28 mouse cellular contexts compared by ENCODE assay signal in genomic region chr4:141651944-141652343, GRCm38 (mm10). TPM values are rescaled to one million over a fixed set of nuclear protein-coding genes. Genes with fewer than 3 reads are reported as not detected.
DNase-seq lines count a peak whose midpoint lies in the region; ATAC-seq and TF ChIP-seq lines count a peak whose summit lies in the region.
"Had no signal": no experiment of that assay in that cellular context is flagged by ENCODE, and none has a peak within 500 bp of the region (broad histone marks: within the 10 kb centered on the region; RNA-seq: fewer than 3 reads in every experiment).

No protein-coding gene starts in this region.

- ATAC-seq in hindbrain, embryonic 13.5 days (ENCODE audit: low FRiP score) = no peak
- ATAC-seq in hindbrain, embryonic 12.5 days (ENCODE audit: low FRiP score) = no peak
- ATAC-seq: activated CD4-positive, CD25-positive, alpha-beta regulatory T cell, adult 4 months; forebrain, embryonic 15.5 days; hindbrain, postnatal 0 days had no signal

- 83% methylated on average over 10 of the region's 10 CpGs for WGBS in hindbrain, embryonic 13.5 days
- 84% methylated on average over 10 of the region's 10 CpGs for WGBS in hindbrain, embryonic 12.5 days

- H3K27me3 ChIP-seq in hindbrain, embryonic 13.5 days = no peaks in the 10 kb centered on the region
- H3K27me3 ChIP-seq in hindbrain, embryonic 12.5 days = no peaks in the 10 kb centered on the region
- H3K27me3 ChIP-seq in E14TG2a.4 (ENCODE audit: insufficient read depth, low read length) = no peaks in the 10 kb centered on the region
- H3K27me3 ChIP-seq: CH12.LX; forebrain, embryonic 15.5 days; limb, embryonic 15.5 days had no signal

- DNase-seq in layer of hippocampus, adult 2 months (ENCODE audit: low spot score in 2 of 2) = no peak
- no peak for DNase-seq in layer of hippocampus, postnatal 25 days (ENCODE audit: extremely low spot score in 1 of 2, low spot score in 1 of 2)
- no peak for DNase-seq in layer of hippocampus, adult 18-20 months (ENCODE audit: low spot score in 2 of 2)
- DNase-seq: adrenal gland, adult 8-10 months; B cell, adult 2 months; cerebellum, adult 2 months; cerebellum, postnatal 36 days; gastrocnemius, postnatal 10 days; kidney, adult 11 months; kidney, postnatal 14 days; left cerebral cortex, postnatal 4 days; lung, embryonic 14.5 days; right cerebral cortex, postnatal 14 days; thymus, postnatal 14 days had no signal

- peak overlapping the region; percentile 15; the same call in 1 of the 2 replicates for H3K27ac ChIP-seq in hindbrain, embryonic 13.5 days
- no peak overlapping the region for H3K27ac ChIP-seq in hindbrain, embryonic 12.5 days
- H3K27ac ChIP-seq in layer of hippocampus, adult 2 months = peak overlapping the region; percentile 28; the same call in 1 of the 2 replicates
- H3K27ac ChIP-seq in bone marrow macrophage, adult 2 months (ENCODE audit: insufficient read depth, low read depth, low read length) = peak overlapping the region; percentile 4
- H3K27ac ChIP-seq: forebrain, embryonic 15.5 days; hindbrain, postnatal 0 days; limb, embryonic 15.5 days; liver, embryonic 14.5 days had no signal

- TF ChIP-seq CTCF in layer of hippocampus, adult 2 months (conservative IDR thresholded peaks at IDR 0.05) = no peak
- TF ChIP-seq CTCF in E14TG2a.4 (conservative IDR thresholded peaks at IDR 0.05; ENCODE audit: low read length) = no peak
- TF ChIP-seq CTCF in bone marrow macrophage, adult 2 months (IDR thresholded peaks at IDR 0.05; ENCODE audit: low read depth, low read length) = no peak

- H3K36me3 ChIP-seq in hindbrain, embryonic 13.5 days = peaks cover 32% of the 10 kb centered on the region
- peaks cover 11% of the 10 kb centered on the region for H3K36me3 ChIP-seq in hindbrain, embryonic 12.5 days
- no peaks in the 10 kb centered on the region for H3K36me3 ChIP-seq in E14TG2a.4 (ENCODE audit: insufficient read depth, low read length)

- TF ChIP-seq POLR2A in bone marrow macrophage, adult 2 months (IDR thresholded peaks at IDR 0.05; ENCODE audit: borderline replicate concordance, low read depth, low read length) = no peak

- H3K4me1 ChIP-seq in hindbrain, embryonic 13.5 days (replicated peaks) = peaks cover 49% of the 10 kb centered on the region
- peaks cover 18% of the 10 kb centered on the region for H3K4me1 ChIP-seq in hindbrain, embryonic 12.5 days
- peaks cover 23% of the 10 kb centered on the region for H3K4me1 ChIP-seq in E14TG2a.4 (replicated peaks; ENCODE audit: low read depth, low read length)
- H3K4me1 ChIP-seq in bone marrow macrophage, adult 2 months (ENCODE audit: control insufficient read depth, insufficient read depth, low read length) = peaks cover 56% of the 10 kb centered on the region

- no peak overlapping the region; the same call in 1 of the 2 replicates for H3K9ac ChIP-seq in hindbrain, embryonic 13.5 days
- H3K9ac ChIP-seq in hindbrain, embryonic 12.5 days = no peak overlapping the region
- H3K9ac ChIP-seq: forebrain, embryonic 15.5 days; limb, embryonic 15.5 days; liver, embryonic 14.5 days; lung, embryonic 14.5 days had no signal

- no peaks in the 10 kb centered on the region for H3K9me3 ChIP-seq in hindbrain, embryonic 13.5 days
- H3K9me3 ChIP-seq in hindbrain, embryonic 12.5 days (replicated peaks) = no peaks in the 10 kb centered on the region
- H3K9me3 ChIP-seq in E14TG2a.4 (ENCODE audit: low read length) = no peaks in the 10 kb centered on the region
- H3K9me3 ChIP-seq: forebrain, embryonic 15.5 days; limb, embryonic 15.5 days had no signal

- H3K4me2 ChIP-seq in hindbrain, embryonic 13.5 days = no peak overlapping the region
- H3K4me2 ChIP-seq in hindbrain, embryonic 12.5 days (replicated peaks) = no peak overlapping the region
- H3K4me2 ChIP-seq: forebrain, embryonic 15.5 days; limb, embryonic 15.5 days; lung, embryonic 14.5 days had no signal

- H3K4me3 ChIP-seq in hindbrain, embryonic 13.5 days = no peak overlapping the region
- H3K4me3 ChIP-seq in hindbrain, embryonic 12.5 days = no peak overlapping the region
- no peak overlapping the region for H3K4me3 ChIP-seq in layer of hippocampus, adult 2 months
- peak overlapping the region; percentile 33; the same call in 1 of the 2 replicates for H3K4me3 ChIP-seq in E14TG2a.4 (replicated peaks; ENCODE audit: low read length)
- H3K4me3 ChIP-seq in bone marrow macrophage, adult 2 months (ENCODE audit: insufficient read depth, low read length) = no peak overlapping the region
- H3K4me3 ChIP-seq: forebrain, embryonic 15.5 days; limb, embryonic 15.5 days had no signal

RNA-seq across cellular contexts. Expression of gene Plekhm2, which starts 12.8 kb away (rescaled TPM):
- polyA plus RNA-seq in hindbrain, embryonic 13.5 days (2015; fragmentation: Nextera tagmentation; extraction: Ambion mirVana) = 6.9 and 8.2 TPM in 2 replicates
- polyA plus RNA-seq in hindbrain, embryonic 12.5 days (2016; fragmentation: Nextera tagmentation; extraction: Ambion mirVana) = 6.3 and 7.6 TPM in 2 replicates
- total RNA-seq in layer of hippocampus, adult 2 months (2021) = 10 to 100 TPM; 74.1 to 80.6 TPM
- 10 to 100 TPM; 59.1 to 69.1 TPM for total RNA-seq in layer of hippocampus, postnatal 25 days (2021)
- polyA plus RNA-seq in bone marrow macrophage, adult 2 months (2012; ENCODE audit: insufficient read depth, insufficient read length, missing spikeins) = 56.0 and 62.1 TPM in 2 replicates
- total RNA-seq in layer of hippocampus, adult 18-20 months (2021) = 10 to 100 TPM; 81.2 to 81.3 TPM

RNA-seq across cellular contexts. Expression of gene Slc25a34, which starts 28.3 kb away (rescaled TPM):
- 0.26 TPM in 1 of 2 replicates, not detected in the other for polyA plus RNA-seq in hindbrain, embryonic 13.5 days (2015; fragmentation: Nextera tagmentation; extraction: Ambion mirVana)
- not detected in 2 replicates for polyA plus RNA-seq in hindbrain, embryonic 12.5 days (2016; fragmentation: Nextera tagmentation; extraction: Ambion mirVana)
- 1 to 10 TPM; 1.6 to 3.6 TPM for total RNA-seq in layer of hippocampus, adult 2 months (2021)
- total RNA-seq in layer of hippocampus, postnatal 25 days (2021) = 1 to 10 TPM; 1.8 to 3.2 TPM
- 0.48 and 0.49 TPM in 2 replicates for polyA plus RNA-seq in bone marrow macrophage, adult 2 months (2012; ENCODE audit: insufficient read depth, insufficient read length, missing spikeins)
- 1 to 10 TPM; 4.1 to 4.2 TPM for total RNA-seq in layer of hippocampus, adult 18-20 months (2021)
- total RNA-seq: megakaryocyte, adult 5-6 weeks; MEL had no signal
- polyA plus RNA-seq: activated CD4-positive, CD25-positive, alpha-beta regulatory T cell, adult 4 months; lung, embryonic 14.5 days had no signal

RNA-seq across cellular contexts. Expression of gene Rsc1a1, which starts 33.5 kb away (rescaled TPM):
- 0.44 and 2.8 TPM in 2 replicates for polyA plus RNA-seq in hindbrain, embryonic 13.5 days (2015; fragmentation: Nextera tagmentation; extraction: Ambion mirVana)
- polyA plus RNA-seq in hindbrain, embryonic 12.5 days (2016; fragmentation: Nextera tagmentation; extraction: Ambion mirVana) = 0.43 TPM in 1 of 2 replicates, not detected in the other
- not detected for total RNA-seq in layer of hippocampus, adult 2 months (2021)
- total RNA-seq in layer of hippocampus, postnatal 25 days (2021) = 1 to 10 TPM in 1 of 2 experiments, not detected in 1; 2.2 TPM
- polyA plus RNA-seq in bone marrow macrophage, adult 2 months (2012; ENCODE audit: insufficient read depth, insufficient read length, missing spikeins) = 5.6 TPM in 1 of 2 replicates, not detected in the other
- under 1 TPM in 1 of 2 experiments, not detected in 1; 0.25 TPM for total RNA-seq in layer of hippocampus, adult 18-20 months (2021)
- polyA plus RNA-seq: activated CD4-positive, CD25-positive, alpha-beta regulatory T cell, adult 4 months; forebrain, embryonic 15.5 days; hindbrain, postnatal 0 days; midbrain, postnatal 0 days had no signal

RNA-seq across cellular contexts. Expression of gene Tmem82, which starts 33.5 kb away (rescaled TPM):
- 0.25 and 0.43 TPM in 2 replicates for polyA plus RNA-seq in hindbrain, embryonic 13.5 days (2015; fragmentation: Nextera tagmentation; extraction: Ambion mirVana)
- polyA plus RNA-seq in hindbrain, embryonic 12.5 days (2016; fragmentation: Nextera tagmentation; extraction: Ambion mirVana) = 0.29 and 0.50 TPM in 2 replicates
- total RNA-seq in layer of hippocampus, adult 2 months (2021) = under 1 TPM; 0.37 to 0.56 TPM
- total RNA-seq in layer of hippocampus, postnatal 25 days (2021) = under 1 TPM; 0.44 to 0.45 TPM
- polyA plus RNA-seq in bone marrow macrophage, adult 2 months (2012; ENCODE audit: insufficient read depth, insufficient read length, missing spikeins) = 2.4 and 3.3 TPM in 2 replicates
- under 1 TPM; 0.32 to 0.51 TPM for total RNA-seq in layer of hippocampus, adult 18-20 months (2021)
- total RNA-seq: MEL; neutrophil, adult 5-6 weeks had no signal

RNA-seq across cellular contexts. Expression of gene Fblim1, which starts 46.0 kb away (rescaled TPM):
- 41.0 and 43.3 TPM in 2 replicates for polyA plus RNA-seq in hindbrain, embryonic 13.5 days (2015; fragmentation: Nextera tagmentation; extraction: Ambion mirVana)
- 49.1 and 57.9 TPM in 2 replicates for polyA plus RNA-seq in hindbrain, embryonic 12.5 days (2016; fragmentation: Nextera tagmentation; extraction: Ambion mirVana)
- total RNA-seq in layer of hippocampus, adult 2 months (2021) = under 1 TPM; 0.47 to 0.90 TPM
- total RNA-seq in layer of hippocampus, postnatal 25 days (2021) = 1 to 10 TPM; 1.3 to 1.5 TPM
- polyA plus RNA-seq in bone marrow macrophage, adult 2 months (2012; ENCODE audit: insufficient read depth, insufficient read length, missing spikeins) = 60.2 and 65.0 TPM in 2 replicates
- under 1 TPM; 0.61 to 0.74 TPM for total RNA-seq in layer of hippocampus, adult 18-20 months (2021)
- total RNA-seq: megakaryocyte, adult 5-6 weeks; MEL had no signal
